Mouse (Mus musculus) forebrain, embryonic 15.5 days (tissue): ENCODE results near the gene Fam234b. TPM values are rescaled to one million over a fixed set of nuclear protein-coding genes. Genes with fewer than 3 reads are reported as not detected.

Source experiments
- ATAC-seq: fragments of 200-750 bp; cut with Nextera tagmentation; replicated peaks from 2 replicates; pipeline ENCODE4 v1.8.0; 2017; ENCODE audit warnings: mild to moderate bottlenecking, moderate TSS enrichment, moderate library complexity
- H3K27ac ChIP-seq: fragments of 300-500 bp; sonication (generic); replicated peaks from 2 replicates; pipeline ENCODE4 v1.5.1; 2015; ENCODE audit warnings: mild to moderate bottlenecking, inconsistent platforms
- H3K27me3 ChIP-seq: fragments of 300-500 bp; sonication (generic); 2 replicates; pipeline ENCODE4 v1.6.1; 2015; ENCODE audit warnings: inconsistent platforms
- H3K36me3 ChIP-seq: fragments of 300-500 bp; sonication (generic); 2 replicates; pipeline ENCODE4 v1.6.1; 2015; ENCODE audit warnings: mild to moderate bottlenecking, inconsistent platforms
- H3K4me1 ChIP-seq: fragments of 300-500 bp; sonication (generic); 2 replicates; pipeline ENCODE4 v1.6.1; 2015; ENCODE audit warnings: inconsistent platforms
- H3K4me2 ChIP-seq: fragments of 300-500 bp; sonication (generic); replicated peaks from 2 replicates; pipeline ENCODE4 v1.6.1; 2015; ENCODE audit warnings: mild to moderate bottlenecking, inconsistent platforms
- H3K4me3 ChIP-seq: fragments of 300-500 bp; sonication (generic); 2 replicates; pipeline ENCODE4 v1.5.1; 2015; ENCODE audit warnings: mild to moderate bottlenecking, inconsistent platforms
- H3K9ac ChIP-seq: fragments of 300-500 bp; sonication (generic); replicated peaks from 2 replicates; pipeline ENCODE4 v1.6.1; 2015; ENCODE audit warnings: mild to moderate bottlenecking, inconsistent platforms
- H3K9me3 ChIP-seq: fragments of 300-500 bp; sonication (generic); 2 replicates; pipeline ENCODE4 v1.6.1; 2016; ENCODE audit warnings: inconsistent platforms
- WGBS: fragments of 180-500 bp; shearing (Covaris S2); methylation state at CpG from one replicate; pipeline ENCODE4 v1.1.7; 2015; ENCODE audit warnings: mixed read lengths; 5-methylcytosine and 5-hydroxymethylcytosine counted together
- polyA plus RNA-seq: library from polyadenylated mRNA; unstranded; fragments of >200 nt; fragmentation: Nextera tagmentation; extraction: Ambion mirVana; gene quantifications from 2 replicates; pipeline ENCODE4 v1.2.1, GENCODE M21; 2015

The Fam234b gene
- polyA plus RNA-seq, 1 experiment from 2014 or later = 86.7 TPM

DNA sequence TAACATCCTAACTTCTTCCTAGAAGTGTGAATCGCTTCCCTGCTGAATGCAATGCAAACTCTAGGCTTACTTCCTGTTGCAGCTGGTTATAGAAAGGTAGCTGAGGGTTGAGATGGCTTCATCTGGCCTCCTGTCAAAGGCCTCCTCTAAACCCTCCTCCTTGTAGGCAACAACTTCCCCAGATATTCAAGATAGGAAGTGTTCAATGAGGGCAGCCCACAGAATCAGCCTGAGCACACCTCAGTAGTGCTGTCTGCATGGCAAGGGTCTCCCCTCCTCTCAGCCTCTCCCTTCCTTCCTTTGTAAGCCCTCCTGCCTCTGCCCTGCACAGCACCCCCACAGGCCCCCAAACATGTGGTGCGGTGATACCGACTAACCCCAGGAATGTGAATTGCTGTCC, 38.0 kb downstream of the Fam234b start:
- no peak overlapping the region for H3K4me3 ChIP-seq
- H3K27ac ChIP-seq = no peak overlapping the region
- H3K4me2 ChIP-seq = no peak overlapping the region
- WGBS = 93% methylated on average over 3 of the region's 3 CpGs
- ATAC-seq = no peak
- H3K27me3 ChIP-seq = no peaks in the 10 kb centered on the region
- H3K9me3 ChIP-seq = no peaks in the 10 kb centered on the region
- H3K36me3 ChIP-seq = peaks cover 22% of the 10 kb centered on the region
- no peaks in the 10 kb centered on the region for H3K4me1 ChIP-seq
- H3K9ac ChIP-seq = no peak overlapping the region

DNA sequence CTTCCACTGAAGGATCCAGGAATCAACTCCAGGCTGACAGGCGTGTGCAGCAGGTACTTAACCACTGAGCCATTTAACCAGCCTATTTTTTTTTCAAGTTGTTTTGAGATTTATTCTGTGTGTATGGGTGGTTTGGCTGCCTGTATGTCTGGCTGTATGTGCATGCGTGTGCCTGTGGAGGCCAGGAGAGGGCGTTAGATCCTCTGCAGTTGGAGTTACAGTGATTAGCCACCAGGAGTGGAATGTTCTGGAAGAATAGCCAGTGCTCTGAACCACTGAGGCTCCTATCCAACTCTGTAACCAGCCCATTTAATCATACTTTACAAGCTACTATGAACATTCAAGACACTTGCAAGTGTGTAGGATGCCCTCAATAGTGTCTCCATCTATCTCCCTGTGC, 38.8 kb downstream of the Fam234b start:
- Histone ChIP-seq H3K4me3 (no peak overlapping the region), H3K9me3 (no peaks in the 10 kb centered on the region), H3K27ac (no peak overlapping the region), H3K27me3 (no peaks in the 10 kb centered on the region), H3K4me2 (no peak overlapping the region), H3K36me3 (peaks cover 20% of the 10 kb centered on the region), H3K4me1 (no peaks in the 10 kb centered on the region), H3K9ac (no peak overlapping the region)
- 93% methylated on average over 3 of the region's 3 CpGs for WGBS
- ATAC-seq = no peak

DNA sequence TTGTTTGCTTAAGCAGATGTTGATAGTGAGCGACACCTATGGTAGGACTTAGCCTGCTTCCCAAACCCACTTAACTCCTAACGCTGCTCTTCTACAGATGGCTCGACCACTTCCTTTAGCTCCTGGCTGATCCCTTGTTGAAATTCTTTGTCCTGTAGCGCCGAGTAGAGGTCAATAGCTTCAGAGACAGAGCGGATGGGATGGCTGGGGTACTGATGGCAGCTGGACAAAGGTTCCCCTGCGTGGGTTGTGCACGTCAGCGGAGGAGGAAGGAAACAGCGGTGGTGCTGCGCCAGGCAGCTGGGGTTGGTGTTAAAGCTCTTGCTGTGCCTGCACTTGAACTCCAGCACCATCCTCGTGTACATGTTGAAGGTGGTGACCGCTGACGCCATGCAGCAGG, 39.5 kb downstream of the Fam234b start:
- Histone ChIP-seq H3K36me3 (peaks cover 18% of the 10 kb centered on the region), H3K27me3 (no peaks in the 10 kb centered on the region), H3K4me3 (no peak overlapping the region), H3K9me3 (no peaks in the 10 kb centered on the region), H3K4me1 (no peaks in the 10 kb centered on the region), H3K9ac (no peak overlapping the region), H3K4me2 (no peak overlapping the region), H3K27ac (no peak overlapping the region)
- ATAC-seq = no peak
- 78% methylated on average over 14 of the region's 14 CpGs for WGBS

DNA sequence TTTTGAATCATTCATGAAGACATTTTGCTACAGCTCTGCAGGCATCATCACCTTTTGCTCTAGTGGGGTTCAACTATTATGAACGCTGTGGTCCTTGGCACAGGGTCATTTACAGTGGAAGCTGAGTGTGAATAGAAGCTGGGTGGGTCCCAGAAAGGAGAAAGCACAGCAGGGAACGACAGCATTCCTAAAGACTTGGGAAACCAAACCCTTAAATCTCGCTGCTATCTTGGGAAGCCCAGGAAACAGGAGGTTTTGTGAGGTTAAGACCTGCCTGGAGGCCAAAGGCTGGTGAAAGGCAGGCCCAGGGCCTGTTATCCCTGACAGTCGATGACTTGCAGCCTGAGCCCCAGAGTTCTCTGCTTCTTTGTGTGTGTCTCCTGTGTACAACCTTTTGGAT, 40.4 kb downstream of the Fam234b start:
- Histone ChIP-seq H3K4me2 (no peak overlapping the region), H3K36me3 (peaks cover 15% of the 10 kb centered on the region), H3K4me3 (no peak overlapping the region), H3K4me1 (no peaks in the 10 kb centered on the region), H3K9ac (no peak overlapping the region), H3K27me3 (no peaks in the 10 kb centered on the region), H3K27ac (no peak overlapping the region), H3K9me3 (no peaks in the 10 kb centered on the region)
- 49% methylated on average over 4 of the region's 4 CpGs for WGBS
- no peak for ATAC-seq

DNA sequence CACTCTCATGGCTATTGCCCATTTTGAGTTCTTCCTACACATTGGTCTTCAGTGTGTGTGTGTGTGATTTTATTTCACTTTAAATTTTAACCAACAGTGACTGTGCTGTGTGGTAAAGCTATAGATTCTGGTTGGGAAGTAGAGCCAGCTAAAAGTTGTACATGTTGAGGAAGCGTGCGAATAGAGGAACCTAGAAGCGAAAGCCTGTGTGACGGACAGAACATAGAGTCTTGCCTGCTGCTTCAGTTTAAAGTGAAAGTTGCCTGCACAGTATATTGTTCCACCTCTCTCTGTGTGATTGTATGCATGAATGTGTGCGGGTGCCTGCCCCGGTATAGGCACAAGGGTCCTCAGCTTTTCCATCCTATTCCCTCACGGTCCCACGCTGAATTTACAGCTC, 42.6 kb downstream of the Fam234b start:
- ATAC-seq = no peak
- H3K4me2 ChIP-seq = no peak overlapping the region
- H3K27ac ChIP-seq = no peak overlapping the region
- no peaks in the 10 kb centered on the region for H3K27me3 ChIP-seq
- H3K4me3 ChIP-seq = no peak overlapping the region
- H3K4me1 ChIP-seq = no peaks in the 10 kb centered on the region
- no peaks in the 10 kb centered on the region for H3K9me3 ChIP-seq
- no peaks in the 10 kb centered on the region for H3K36me3 ChIP-seq
- no peak overlapping the region for H3K9ac ChIP-seq
- WGBS = 95% methylated on average over 8 of the region's 8 CpGs

DNA sequence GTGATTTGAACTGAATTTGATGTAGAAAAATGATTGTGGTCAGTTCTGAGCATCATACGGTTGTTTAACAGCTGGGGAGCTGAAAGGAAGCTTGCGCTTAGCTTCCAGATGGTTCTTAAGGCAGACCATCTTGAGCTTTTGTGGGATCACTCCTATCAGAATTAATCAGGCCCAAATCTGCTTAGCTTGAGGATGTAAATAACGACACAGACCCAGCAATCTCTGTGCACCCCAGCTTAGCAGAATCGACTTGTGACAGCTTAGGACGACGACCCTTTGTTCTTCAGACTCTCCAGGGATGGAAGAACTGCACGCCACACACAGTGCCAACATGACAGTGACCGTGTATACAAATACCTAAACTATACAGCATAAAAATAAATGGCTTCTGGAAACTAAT, 47.8 kb downstream of the Fam234b start:
- Histone ChIP-seq H3K9me3 (no peaks in the 10 kb centered on the region), H3K9ac (no peak overlapping the region), H3K27me3 (no peaks in the 10 kb centered on the region), H3K36me3 (no peaks in the 10 kb centered on the region), H3K4me3 (no peak overlapping the region), H3K27ac (no peak overlapping the region), H3K4me1 (peaks cover 10% of the 10 kb centered on the region), H3K4me2 (no peak overlapping the region)
- no peak for ATAC-seq
- 49% methylated on average over 8 of the region's 8 CpGs for WGBS

DNA sequence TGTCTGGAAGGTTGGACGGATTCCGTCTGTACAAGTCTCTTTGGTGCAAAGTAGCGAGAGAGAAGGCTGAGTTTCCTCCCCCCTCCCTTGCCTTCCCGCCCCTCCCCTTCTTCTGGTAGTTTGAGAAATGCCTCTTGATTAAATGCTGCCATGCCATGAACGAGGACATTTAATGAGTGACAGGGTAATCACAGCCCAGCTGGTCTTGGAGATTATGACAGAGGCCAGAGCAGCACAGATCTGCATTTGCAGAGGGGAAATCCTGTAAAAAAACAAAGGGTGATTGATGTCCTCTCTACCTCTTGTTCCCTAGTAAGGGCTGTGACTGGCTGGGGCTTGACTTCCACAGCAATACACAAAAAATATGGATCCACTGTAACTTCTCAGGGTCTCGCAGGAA, 50.1 kb downstream of the Fam234b start:
- Histone ChIP-seq H3K4me2 (no peak overlapping the region), H3K9me3 (no peaks in the 10 kb centered on the region), H3K27ac (no peak overlapping the region), H3K4me1 (peaks cover 27% of the 10 kb centered on the region), H3K4me3 (no peak overlapping the region), H3K27me3 (no peaks in the 10 kb centered on the region), H3K9ac (no peak overlapping the region), H3K36me3 (no peaks in the 10 kb centered on the region)
- no peak for ATAC-seq
- 66% methylated on average over 6 of the region's 6 CpGs for WGBS

DNA sequence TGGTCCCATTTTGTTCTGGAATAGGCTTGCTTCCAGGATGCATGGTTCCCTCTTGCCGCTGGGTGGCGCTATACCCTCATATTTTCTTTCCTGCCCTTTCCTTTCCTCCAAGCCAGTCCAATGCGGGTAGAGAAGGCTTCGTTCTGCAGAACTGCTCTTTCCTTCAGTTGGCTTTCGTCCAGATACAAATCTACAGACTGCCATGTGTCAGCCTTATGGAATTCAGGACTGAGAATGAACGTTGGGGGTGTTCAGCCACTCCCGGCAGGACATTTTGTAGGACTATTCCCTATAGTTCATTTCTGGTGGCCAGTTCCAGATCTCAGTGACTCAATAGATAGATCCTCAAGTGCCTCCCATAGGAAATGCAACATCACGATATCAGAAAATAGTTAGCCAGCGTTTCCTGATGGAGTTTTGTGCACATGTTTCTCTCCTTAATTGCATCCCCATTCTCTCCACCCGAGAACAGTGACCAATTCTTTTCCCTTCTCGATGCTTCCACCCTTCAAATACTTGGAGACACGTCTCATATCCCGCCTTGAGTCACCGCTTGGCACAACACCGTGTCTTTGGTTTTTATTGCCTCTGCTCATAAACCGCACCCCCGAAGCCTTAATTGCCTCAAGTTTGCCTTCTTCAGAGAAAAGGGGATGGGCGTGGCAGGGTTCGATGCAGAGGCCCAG, 52.2 kb downstream of the Fam234b start:
- Histone ChIP-seq H3K36me3 (no peaks in the 10 kb centered on the region), H3K4me2 (no peak overlapping the region), H3K9me3 (no peaks in the 10 kb centered on the region), H3K4me1 (peaks cover 28% of the 10 kb centered on the region), H3K4me3 (no peak overlapping the region), H3K27ac (0 out of 2 replicates have a peak overlapping the region, but pooled peaks have one; percentile 1), H3K27me3 (no peaks in the 10 kb centered on the region), H3K9ac (no peak overlapping the region)
- peak; percentile 75 for ATAC-seq
- 30% methylated on average over 19 of the region's 19 CpGs for WGBS

DNA sequence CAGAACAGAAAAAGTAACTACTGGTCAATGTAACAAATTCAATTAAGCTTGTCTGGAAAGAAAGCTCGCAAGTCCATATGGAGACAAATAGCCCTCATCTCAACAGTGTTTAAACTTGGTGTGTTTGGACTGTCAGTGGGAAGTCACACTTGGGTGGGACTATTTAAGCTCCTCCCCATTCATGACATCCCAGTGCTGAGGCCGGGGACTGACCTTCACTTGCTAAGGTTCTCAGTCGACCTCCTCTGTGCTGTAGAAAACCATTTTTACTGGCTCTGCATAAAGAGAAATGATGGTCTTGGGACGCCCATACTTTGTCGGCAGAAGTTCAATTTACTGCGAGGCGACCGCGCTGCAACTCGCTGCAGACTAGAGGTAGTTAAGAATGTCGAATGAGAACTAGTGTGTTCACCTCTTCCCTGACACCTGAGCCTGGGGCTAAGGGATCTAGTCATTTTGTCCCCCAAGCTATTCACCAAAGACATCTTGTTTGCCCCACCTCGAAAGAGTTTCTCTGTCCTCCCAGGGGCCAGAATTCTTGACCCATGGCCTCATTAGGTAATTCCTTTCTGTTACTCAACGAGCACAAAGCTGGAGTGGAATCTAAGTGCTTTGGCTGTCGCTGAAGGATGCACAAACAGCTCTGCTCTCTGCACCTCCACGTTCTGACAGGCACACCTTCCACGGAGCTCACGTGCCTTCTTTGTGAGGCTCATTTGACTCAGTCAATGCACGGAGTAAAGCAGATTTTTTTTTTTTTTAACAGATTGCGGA, 53.3 kb downstream of the Fam234b start:
- Histone ChIP-seq H3K27me3 (no peaks in the 10 kb centered on the region), H3K4me1 (peaks cover 28% of the 10 kb centered on the region), H3K36me3 (no peaks in the 10 kb centered on the region), H3K4me2 (no peak overlapping the region), H3K27ac (no peak overlapping the region), H3K4me3 (no peak overlapping the region), H3K9ac (no peak overlapping the region), H3K9me3 (no peaks in the 10 kb centered on the region)
- WGBS = 58% methylated on average over 19 of the region's 19 CpGs
- ATAC-seq = no peak

DNA sequence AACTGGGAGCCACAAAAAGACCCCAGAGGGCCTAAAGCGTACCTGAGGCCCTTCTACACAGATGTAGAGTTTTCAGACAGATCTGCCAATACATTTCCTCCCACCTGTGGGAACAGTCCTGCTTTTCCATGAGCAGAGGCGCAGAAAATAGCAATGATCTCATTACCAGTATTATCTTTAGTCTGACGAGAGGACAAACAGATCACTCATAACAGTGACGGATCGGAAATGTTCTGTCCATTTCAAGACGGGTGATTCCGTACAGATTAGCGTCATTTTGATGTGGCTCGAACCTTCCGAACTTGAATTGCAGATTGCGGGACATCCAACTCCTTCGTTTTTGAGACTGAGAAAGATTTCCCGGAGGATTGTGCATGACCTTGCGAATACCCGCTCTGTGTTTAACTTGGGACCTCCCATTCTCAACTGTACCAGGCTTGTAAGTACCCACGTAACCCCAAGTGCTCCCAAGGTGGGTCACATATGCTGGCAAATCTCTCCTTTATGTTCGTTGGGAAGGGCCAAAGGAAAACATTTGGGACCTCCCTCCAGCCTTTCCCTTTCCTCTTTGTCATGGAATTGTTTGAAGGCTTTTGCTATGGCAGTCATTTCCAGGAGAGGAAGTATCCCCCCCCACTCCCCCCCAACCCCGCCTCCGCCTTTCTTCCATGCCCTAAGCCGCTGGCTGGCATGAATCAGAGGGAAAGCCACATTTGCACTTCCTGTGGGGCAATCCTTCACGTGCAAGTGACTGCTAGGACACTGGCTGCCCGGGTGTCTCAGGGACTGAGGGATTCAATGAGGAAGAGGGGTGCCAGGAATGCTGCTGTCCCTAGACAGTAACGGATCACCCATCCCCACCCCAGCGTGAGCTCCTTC, 54.3 kb downstream of the Fam234b start:
- peak overlapping the region; percentile 4; the same call in 1 of the 2 replicates for H3K27ac ChIP-seq
- no peaks in the 10 kb centered on the region for H3K27me3 ChIP-seq
- H3K9me3 ChIP-seq = no peaks in the 10 kb centered on the region
- 0 out of 2 replicates have a peak overlapping the region, but pooled peaks have one; percentile 2 for H3K9ac ChIP-seq
- peak overlapping the region; percentile 41 for H3K4me2 ChIP-seq
- 47% methylated on average over 24 of the region's 24 CpGs for WGBS
- H3K36me3 ChIP-seq = no peaks in the 10 kb centered on the region
- peaks cover 28% of the 10 kb centered on the region for H3K4me1 ChIP-seq
- ATAC-seq = peak; percentile 44; the same call in 1 of the 2 replicates
- H3K4me3 ChIP-seq = peak overlapping the region; percentile 8

DNA sequence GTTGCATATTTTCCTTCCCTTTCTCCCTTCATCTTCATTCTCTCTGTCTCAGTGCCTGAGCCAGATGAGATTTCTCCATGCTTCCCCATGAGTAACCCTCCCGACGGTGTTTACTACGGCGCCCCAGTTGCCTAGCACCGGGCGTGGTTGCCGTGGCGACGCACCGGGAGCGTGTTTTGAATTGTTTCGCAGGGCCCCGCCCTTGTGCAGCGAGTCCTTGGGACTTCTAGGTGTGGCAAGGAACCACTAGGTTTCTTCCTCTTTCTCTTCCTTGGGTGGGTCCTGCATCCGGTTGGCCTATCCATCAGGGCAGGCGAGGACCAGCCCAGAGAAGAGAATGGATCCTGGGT, 54.9 kb downstream of the Fam234b start:
- peak; percentile 87 for ATAC-seq
- Histone ChIP-seq H3K36me3 (no peaks in the 10 kb centered on the region), H3K9ac (0 out of 2 replicates have a peak overlapping the region, but pooled peaks have one; percentile 2), H3K4me2 (peak overlapping the region; percentile 41), H3K27ac (peak overlapping the region; percentile 4; the same call in 1 of the 2 replicates), H3K4me3 (peak overlapping the region; percentile 8), H3K27me3 (no peaks in the 10 kb centered on the region), H3K9me3 (no peaks in the 10 kb centered on the region), H3K4me1 (peaks cover 28% of the 10 kb centered on the region)
- WGBS = 5% methylated on average over 16 of the region's 16 CpGs

DNA sequence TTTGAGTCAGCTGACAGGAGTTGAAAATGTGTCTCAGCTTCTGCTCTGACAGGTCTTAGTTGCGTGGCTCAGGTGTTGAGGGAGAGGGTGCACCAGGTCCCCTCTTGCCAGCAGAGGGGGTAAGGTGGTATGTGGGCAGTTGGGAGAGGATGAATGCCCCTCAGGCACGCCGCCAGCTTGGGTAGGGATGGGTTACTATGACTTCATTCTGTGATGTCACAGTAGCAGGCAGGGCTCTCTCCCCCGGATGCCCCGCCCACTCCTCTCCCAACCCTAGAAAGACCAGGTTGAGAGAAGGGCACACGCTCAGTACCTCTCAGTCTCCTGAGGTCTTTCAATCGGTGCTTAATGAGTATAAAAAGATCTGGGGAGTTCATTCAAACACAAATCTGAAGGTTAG, 56.4 kb downstream of the Fam234b start, which contains the start of gene Gsg1:
Gene Gsg1, minus strand, starts transcription at position 199 of the 400 bp plus-strand sequence.
- H3K36me3 ChIP-seq = no peaks in the 10 kb centered on the region
- H3K9me3 ChIP-seq = no peaks in the 10 kb centered on the region
- no peak within 1 kb of the TSS for H3K4me3 ChIP-seq
- no peaks in the 10 kb centered on the region for H3K27me3 ChIP-seq
- H3K9ac ChIP-seq = no peak within 1 kb of the TSS
- peaks cover 28% of the 10 kb centered on the region for H3K4me1 ChIP-seq
- no peak within 1 kb of the TSS for H3K4me2 ChIP-seq
- no peak for ATAC-seq
- WGBS = 79% methylated on average over 7 of the region's 7 CpGs
- H3K27ac ChIP-seq = no peak within 1 kb of the TSS
